Mouse (Mus musculus): ENCODE results near the gene Stab2. TPM values are rescaled to one million over a fixed set of nuclear protein-coding genes. Genes with fewer than 3 reads are reported as not detected.

Gene Stab2
- total RNA-seq, 2 experiments from 2014 or later: 0.09 to 0.37 TPM

Other genes starting within 250 kb of the Stab2 start
- gene Gm49358, start 244.1 kb downstream of the Stab2 start, total RNA-seq (2021): 10 to 100 TPM; 19.5 to 20.8 TPM
- 10 to 100 TPM; 76.3 to 77.5 TPM for gene Nt5dc3, start 229.0 kb downstream of the Stab2 start, total RNA-seq (2021)
- gene 1700113H08Rik, start 50.0 kb upstream of the Stab2 start, total RNA-seq (2021): not detected